Mouse (Mus musculus) lung, postnatal 4 days (tissue): ENCODE data around the gene E130114P18Rik.
A peak's percentile ranks its signal among the peaks of the same experiment; 100 is the strongest.

ENCODE experiments used
- DNase-seq, 2 experiments: peaks; one replicate each; pipeline ENCODE4 v3.0.0; 2021

The E130114P18Rik gene

DNA sequence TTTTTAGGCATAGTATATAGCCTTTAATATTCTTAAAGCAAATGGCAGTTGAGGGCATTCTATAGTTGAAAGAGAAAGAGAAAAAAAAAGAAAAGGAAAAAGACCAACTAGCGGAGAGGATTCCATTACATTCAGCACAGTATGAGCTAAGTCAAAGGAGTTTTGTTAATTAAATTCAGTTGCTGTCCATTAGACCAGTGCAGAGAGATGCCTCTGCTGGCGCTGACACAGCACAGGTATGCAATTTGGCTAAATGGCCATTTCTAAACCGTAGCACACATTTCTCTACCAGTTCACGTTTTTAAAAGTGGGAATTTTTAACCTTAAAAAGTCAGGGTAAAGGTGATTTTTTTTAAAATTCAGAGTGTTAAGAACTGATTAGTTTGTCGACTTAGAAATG, 26.8 kb upstream of the E130114P18Rik start:
- no peak for DNase-seq

GRCm38 (mm10) chr4:97803791-97804190, 25.9 kb upstream of the E130114P18Rik start:
- no peak for DNase-seq

GRCm38 (mm10) chr4:97796505-97796904, 18.6 kb upstream of the E130114P18Rik start:
- DNase-seq = no peak

DNA sequence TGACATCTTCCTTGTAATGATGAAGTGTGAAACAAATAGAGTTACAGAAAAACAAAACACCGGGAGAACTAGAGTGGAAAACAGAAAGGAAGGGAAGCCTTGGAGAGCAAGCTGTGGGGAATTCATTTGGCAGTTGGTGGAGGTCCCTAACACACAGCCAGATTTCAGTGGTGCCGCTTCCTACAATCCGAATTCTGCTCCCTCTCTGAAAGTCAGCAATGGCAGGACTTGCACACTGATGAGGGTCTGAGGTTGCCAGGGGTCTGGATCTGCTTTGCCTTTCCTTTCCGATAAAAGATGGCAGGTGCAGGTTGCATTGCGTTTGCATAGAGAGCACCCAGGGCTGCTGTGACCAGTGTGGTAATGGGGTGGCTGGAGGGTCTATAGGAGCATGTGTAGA, 18.1 kb upstream of the E130114P18Rik start:
- DNase-seq = no peak

DNA sequence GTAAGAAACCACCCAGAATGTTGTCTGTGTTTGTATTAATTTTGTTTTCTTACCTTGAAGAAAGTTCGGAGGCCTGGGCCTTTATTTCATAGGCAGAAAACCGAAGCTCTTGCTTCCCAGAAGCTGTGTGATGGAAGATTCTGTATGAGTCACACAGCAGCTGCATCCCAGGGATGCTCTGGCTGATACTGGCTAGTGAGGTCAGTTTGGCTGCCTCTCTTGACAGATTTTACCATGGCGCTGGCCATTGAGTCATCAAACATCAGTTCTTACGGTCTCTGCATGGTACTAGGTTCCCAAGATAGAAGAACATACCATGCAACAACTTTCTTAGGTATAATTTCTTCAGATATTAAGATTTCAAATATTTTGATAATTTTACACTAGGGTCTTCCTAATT, 17.0 kb upstream of the E130114P18Rik start:
- DNase-seq = no peak

DNA sequence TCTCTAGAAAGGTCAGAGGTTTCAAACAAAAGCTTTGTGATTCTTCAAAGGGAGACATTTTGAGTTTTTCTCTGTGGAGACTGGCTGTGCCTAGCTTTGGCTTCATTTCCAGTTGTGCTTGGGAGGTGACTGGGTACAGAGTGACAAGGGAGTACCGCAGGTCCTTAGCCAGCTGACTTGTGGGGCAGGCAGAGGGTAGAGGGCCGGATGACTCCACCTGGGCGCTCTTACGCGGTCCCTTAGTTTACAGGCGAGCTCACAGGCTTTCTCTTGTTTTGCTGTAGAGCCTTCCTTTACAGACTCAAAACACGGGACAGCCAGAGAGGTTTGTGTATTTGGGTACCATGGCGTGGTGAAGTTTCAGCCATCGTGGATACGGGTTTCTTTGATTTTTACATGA, 16.1 kb upstream of the E130114P18Rik start:
- no peak for DNase-seq

DNA sequence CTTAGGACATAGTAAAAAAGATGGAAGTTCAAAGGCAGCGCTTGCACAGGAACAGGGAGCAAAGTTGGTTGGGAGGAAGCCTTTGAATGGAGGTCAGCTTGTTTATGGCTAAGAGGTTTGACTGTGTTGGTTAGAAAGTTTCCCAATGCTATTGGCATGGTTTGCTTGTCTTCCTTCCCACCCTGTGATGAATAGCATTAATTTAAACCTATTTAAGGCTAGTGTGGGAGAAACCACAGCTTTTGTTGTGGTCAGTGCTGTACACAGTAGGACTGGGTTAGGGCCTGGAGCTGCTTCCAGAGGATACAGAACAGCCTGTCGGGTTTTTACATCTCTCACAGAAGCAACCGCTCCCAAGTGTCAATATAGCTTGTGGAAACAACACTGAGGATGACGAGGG, 10.7 kb upstream of the E130114P18Rik start:
- no peak for DNase-seq

DNA sequence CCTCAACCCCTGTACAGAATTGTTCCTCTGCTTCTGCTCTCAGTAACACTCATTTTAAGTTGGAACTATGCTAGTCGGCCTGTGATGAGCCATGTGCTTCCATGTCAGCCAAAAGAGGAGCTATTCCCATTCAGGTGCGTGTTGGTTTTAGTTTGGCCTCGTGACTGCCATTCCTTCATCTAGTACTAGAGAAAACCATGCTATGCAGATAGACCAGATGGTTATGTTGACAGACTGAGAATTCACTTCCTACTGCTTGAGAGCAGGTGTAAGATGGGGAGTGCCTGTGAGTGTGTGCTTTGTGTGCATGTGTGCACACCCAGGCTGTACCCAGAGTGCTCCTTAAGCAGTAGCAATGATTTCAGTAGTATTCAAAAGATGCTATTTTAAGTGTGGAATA, 9.6 kb upstream of the E130114P18Rik start:
- no peak for DNase-seq

GRCm38 (mm10) chr4:97786571-97786970, 8.7 kb upstream of the E130114P18Rik start:
- DNase-seq = no peak

DNA sequence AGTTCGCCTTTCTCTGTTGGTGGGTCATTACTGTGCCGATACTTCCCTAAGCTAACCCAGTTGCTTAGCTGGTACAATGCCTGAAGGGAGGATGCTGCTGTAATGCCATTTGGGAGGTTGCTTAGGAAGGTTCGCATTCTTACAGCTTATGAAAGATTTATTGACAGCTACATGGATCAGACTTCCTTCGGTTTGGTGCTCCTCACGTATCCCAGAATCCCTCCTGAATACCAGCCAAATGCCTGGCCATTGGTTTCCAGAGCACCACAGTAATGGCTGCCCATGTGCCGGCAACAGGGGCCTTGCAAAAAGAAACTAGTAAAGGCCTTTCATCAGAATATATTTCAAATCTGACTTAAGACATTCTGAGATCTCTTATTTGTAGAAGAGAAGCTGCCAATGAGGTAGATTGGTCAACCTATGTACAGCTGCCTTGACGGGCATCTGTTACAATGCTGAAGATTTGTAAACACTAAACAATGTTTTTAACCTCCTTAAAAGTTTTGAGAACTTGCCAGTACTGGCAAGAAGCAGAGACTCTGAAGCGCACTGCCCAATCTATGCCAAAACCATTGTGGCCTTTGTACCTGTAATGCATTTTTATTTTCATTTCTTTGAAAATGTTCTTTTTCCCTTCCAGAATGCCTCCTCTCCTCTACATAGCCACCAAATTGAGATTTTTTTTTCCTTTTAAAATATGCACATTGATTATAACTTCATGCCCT, 7.8 kb upstream of the E130114P18Rik start:
- DNase-seq = no peak

DNA sequence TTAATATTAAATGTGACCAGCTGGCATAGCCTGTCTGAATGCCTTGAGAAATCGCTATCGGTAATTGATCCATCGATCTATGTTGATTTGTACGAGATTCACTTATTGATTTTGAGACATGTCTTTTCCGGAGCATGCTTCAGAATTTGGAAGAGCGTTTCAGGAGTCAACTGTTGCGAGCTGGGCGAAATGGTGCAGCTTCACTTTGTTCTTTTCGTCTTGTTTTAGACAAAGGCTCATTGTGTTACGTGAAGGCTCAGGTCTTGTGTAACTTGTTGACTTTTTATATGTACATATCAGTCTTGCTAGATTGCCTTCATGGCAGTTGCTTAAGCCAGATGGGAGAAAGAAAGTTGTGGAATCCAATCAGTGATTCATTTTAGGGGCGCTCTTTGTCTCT, 6.4 kb upstream of the E130114P18Rik start:
- DNase-seq = no peak

DNA sequence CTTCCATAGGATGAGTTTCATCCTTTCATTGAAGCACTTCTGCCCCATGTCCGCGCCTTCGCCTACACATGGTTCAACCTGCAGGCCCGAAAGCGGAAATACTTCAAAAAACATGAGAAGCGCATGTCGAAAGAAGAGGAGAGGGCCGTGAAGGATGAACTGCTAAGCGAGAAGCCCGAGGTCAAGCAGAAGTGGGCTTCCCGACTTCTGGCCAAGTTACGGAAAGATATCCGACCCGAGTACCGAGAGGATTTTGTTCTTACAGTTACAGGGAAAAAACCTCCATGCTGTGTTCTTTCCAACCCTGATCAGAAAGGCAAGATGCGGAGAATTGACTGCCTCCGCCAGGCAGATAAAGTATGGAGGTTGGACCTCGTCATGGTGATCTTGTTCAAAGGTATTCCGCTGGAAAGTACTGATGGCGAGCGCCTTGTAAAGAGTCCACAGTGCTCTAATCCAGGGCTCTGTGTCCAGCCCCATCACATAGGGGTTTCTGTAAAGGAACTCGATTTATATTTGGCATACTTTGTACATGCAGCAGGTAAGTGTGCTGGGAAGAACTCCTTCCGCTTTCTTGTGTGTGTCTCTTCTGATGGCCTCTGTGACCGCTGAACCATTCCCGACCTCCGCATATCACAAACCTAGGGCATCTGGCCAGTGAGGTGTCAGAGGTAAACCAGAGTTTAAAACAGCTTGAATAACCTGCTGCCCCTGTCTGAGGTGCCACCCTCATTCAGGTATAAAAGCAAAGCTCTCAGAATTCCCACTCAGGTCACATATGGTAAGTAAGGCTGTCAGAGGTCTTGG, 5.4 kb upstream of the E130114P18Rik start:
- DNase-seq = no peak

DNA sequence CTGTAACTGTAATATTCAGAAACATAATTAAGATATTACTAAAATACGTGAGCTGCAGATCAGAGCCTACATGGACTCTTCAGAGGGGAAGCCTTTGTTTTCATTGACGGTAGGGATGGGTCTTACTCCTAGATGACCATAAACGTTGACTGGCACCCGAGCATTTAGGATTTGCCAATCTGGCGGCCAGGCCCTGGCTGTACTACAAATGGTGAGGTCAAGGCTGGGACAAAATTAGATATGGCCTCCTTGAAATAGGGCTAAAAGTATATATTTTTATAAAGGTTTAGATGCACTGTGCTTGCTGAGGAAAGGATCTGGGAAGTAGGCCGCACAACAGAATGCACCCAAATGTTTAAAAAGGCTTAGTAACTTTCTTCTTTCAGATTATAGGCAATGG, 4.6 kb upstream of the E130114P18Rik start:
- no peak for DNase-seq

DNA sequence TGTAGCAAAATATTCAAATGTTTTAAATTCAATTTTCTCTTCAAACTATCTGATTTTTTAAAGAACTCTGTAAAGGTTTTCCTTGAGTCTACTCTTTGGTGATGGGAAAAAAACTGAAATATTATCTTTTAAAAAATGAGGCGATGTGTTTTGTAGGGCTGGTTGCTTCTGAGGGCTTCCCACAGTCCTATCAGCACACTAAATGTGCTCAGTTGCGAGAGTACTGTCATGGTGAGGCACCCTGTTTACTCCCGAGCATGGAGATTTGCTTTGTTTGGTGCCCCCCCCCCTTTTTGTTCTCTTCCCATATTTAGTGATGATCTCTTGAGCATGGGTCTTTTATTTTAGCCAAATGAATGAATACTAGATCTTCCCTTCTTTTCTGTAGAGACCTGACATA, 4.2 kb upstream of the E130114P18Rik start:
- no peak for DNase-seq

- no peak for DNase-seq
Measured at GRCm38 (mm10) chr4:97780666-97781435, 3.0 kb upstream of the E130114P18Rik start.

DNA sequence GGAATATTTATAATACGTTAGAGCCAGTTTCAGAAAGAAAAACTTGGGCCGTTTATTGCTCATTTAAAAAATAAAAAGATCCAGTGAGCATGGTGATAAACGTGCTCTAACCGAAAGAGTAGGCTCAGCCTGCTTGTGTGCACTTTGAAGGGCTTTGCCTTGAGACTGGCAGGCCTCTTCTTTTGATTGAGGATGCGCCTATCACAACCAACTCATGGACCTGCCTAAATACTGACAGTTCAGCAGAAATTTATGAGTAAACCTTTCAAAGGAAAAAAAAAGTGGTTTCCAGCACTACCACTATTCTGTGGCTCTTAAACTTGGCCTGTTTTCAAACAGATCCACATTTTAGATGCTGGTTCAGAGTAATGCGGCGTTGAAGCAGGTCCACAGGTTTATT, 2.1 kb upstream of the E130114P18Rik start:
- no peak for DNase-seq

- no peak for DNase-seq
Measured at GRCm38 (mm10) chr4:97779003-97779930, 1.4 kb upstream of the E130114P18Rik start.

GRCm38 (mm10) chr4:97778211-97779002, 529 bp upstream of the E130114P18Rik start:
- peak; percentile 56 to 62 for DNase-seq

DNA sequence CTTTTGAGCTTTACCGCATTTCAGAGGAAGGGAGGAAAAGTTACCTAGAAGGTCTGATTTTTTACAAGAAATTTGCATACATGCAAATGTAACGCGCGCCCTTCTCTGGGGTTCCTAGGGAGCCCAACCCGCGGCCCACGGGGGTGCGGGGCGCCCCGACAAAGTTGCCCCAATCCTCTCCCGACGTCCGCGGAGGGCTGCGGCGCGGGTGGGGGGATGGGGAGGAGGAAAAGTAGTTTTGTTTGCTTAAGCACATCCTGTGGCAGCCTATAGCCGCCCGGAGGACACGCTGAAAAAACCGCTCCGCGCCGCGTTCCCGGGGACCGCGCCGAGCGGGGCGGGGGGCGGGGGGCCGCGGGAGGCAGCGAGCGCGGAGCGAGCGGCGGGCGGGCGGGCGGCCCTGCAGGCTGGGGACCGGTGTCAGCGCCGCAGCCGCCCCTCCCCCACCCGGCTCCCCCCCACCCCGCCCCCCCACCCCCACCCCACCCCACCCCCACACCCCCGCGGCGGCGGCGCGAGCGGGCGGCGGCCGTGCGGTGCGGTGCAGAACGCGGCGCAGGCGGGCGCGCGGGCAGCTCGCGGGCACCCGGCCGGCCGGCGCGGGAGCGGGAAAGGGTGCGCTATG, 685 bp downstream of the E130114P18Rik start:
- peak; percentile 73 to 80 for DNase-seq

GRCm38 (mm10) chr4:97776388-97777080, 1.3 kb downstream of the E130114P18Rik start:
- peak in 1 of 2 experiments; percentile 33 for DNase-seq
